Mouse (Mus musculus): Measurements from ENCODE around the gene Il1rl1. TPM values are rescaled to one million over a fixed set of nuclear protein-coding genes. Genes with fewer than 3 reads are reported as not detected.

Il1rl1 gene
- total and polyA plus RNA-seq, 2 experiments from 2014 or later = 0.29 to 1.6 TPM

DNA sequence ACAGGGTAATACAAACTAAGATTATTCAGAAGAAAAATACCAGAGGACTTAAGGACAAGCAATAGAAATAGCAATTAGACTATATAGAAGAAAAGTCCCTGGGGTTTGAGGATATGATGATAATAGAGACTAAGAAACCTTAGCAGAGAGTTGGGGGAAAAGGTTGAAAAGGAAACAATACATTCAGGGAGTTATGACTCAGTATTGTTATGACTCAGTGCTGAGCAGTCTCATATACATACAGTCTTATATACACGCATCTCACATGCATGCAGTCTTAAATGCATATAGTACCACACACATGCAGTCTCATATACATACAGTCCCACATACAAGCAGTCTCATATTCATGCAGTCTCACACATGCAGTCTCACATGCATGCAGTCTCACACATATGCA lies 16.3 kb upstream of the Il1rl1 start:
- Histone ChIP-seq H3K4me1 (ENCODE audit: control insufficient read depth, insufficient read depth) (no peaks in the 10 kb centered on the region), H3K4me2 (ENCODE audit: low read depth, low read length) (no peak overlapping the region), H3K27ac (ENCODE audit: low read depth) (no peak overlapping the region), H3K9me3 (replicated peaks; ENCODE audit: control insufficient read depth, low read length) (no peaks in the 10 kb centered on the region), H3K36me3 (replicated peaks; ENCODE audit: control insufficient read depth, insufficient read depth, low read length) (no peaks in the 10 kb centered on the region), H3K9ac (replicated peaks; ENCODE audit: low read depth, low read length) (no peak overlapping the region), H3K4me3 (ENCODE audit: low read depth, low read length) (no peak overlapping the region), H3K27me3 (ENCODE audit: control insufficient read depth, insufficient read depth, low read length) (no peaks in the 10 kb centered on the region)
- TF ChIP-seq EP300 (IDR thresholded peaks at IDR 0.05; ENCODE audit: low read depth) = no peak
- TF ChIP-seq CTCF (IDR thresholded peaks at IDR 0.05; ENCODE audit: low read depth) = no peak
- DNase-seq (ENCODE audit: low spot score) (no peak), ATAC-seq (ENCODE audit: insufficient read depth, low read depth) (no peak)
- 84% methylated on average over 1 of the region's 1 CpGs for WGBS

DNA sequence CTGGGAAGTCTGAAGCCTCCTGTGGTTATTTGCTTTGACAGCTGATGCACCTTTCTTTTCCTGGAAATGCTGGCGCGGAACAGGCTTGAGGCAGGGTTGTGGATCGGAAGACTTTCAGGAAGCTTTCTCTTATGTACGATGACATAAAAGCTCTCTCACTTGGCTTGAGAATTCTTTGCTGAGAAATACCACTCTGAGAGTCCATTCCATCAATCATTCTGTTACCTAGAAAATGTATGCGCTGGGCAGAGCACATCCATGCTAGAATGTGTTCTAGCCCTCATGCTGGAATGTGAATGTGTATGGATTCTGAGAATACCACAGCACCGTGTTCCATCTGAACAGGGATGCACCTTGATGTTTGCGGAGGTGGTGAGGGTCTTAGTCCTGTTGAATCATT lies 15.1 kb upstream of the Il1rl1 start:
- no peak overlapping the region for H3K4me2 ChIP-seq (ENCODE audit: low read depth, low read length)
- H3K4me3 ChIP-seq (ENCODE audit: low read depth, low read length) = no peak overlapping the region
- ATAC-seq (ENCODE audit: insufficient read depth, low read depth) (no peak), DNase-seq (ENCODE audit: low spot score) (no peak)
- no peak overlapping the region for H3K27ac ChIP-seq (ENCODE audit: low read depth)
- no peaks in the 10 kb centered on the region for H3K36me3 ChIP-seq (replicated peaks; ENCODE audit: control insufficient read depth, insufficient read depth, low read length)
- TF ChIP-seq CTCF (IDR thresholded peaks at IDR 0.05; ENCODE audit: low read depth) (no peak), EP300 (IDR thresholded peaks at IDR 0.05; ENCODE audit: low read depth) (no peak)
- H3K27me3 ChIP-seq (ENCODE audit: control insufficient read depth, insufficient read depth, low read length) = no peaks in the 10 kb centered on the region
- no peaks in the 10 kb centered on the region for H3K9me3 ChIP-seq (replicated peaks; ENCODE audit: control insufficient read depth, low read length)
- no peaks in the 10 kb centered on the region for H3K4me1 ChIP-seq (ENCODE audit: control insufficient read depth, insufficient read depth)
- WGBS = 77% methylated on average over 7 of the region's 7 CpGs
- H3K9ac ChIP-seq (replicated peaks; ENCODE audit: low read depth, low read length) = no peak overlapping the region

DNA sequence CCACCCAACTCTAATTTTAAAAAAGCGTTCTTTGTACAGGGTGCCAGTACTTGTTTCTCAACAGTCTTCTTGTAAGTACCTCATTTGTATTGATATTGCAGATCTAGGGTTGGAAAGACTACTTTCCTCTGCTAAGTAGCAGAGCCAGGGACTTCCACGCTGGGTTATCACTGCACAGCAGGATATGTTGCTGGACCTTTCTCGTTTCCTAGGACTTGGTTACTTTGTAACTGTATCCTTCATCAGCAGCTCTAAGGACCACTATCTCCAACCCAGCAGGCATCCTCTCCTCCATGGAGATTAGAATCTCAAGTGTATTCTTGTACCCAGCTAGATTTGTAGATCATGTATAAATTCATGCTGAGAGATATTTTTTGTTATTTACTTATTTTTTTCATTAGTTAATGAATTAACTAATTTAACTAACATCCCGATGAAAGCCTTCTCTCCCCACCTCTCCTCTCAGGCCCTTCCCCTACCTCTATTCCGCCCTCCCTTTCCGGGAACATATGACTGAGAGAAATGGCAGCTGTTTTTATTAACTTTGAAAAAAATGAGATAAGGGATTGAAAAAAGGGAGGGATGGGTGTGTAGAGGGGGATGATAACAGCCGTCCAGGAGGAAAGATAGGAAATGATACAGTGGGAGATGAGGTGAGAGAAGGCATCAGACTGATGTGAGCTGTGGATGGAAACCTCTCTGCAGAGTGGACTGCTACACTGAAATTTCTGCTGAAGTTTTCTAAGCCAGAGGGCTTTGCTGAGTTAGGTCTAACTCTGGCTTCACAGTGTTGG lies 14.3 kb upstream of the Il1rl1 start:
- Histone ChIP-seq H3K9ac (replicated peaks; ENCODE audit: low read depth, low read length) (no peak overlapping the region), H3K4me1 (ENCODE audit: control insufficient read depth, insufficient read depth) (no peaks in the 10 kb centered on the region), H3K36me3 (replicated peaks; ENCODE audit: control insufficient read depth, insufficient read depth, low read length) (no peaks in the 10 kb centered on the region), H3K27me3 (ENCODE audit: control insufficient read depth, insufficient read depth, low read length) (no peaks in the 10 kb centered on the region), H3K4me2 (ENCODE audit: low read depth, low read length) (no peak overlapping the region), H3K4me3 (ENCODE audit: low read depth, low read length) (no peak overlapping the region), H3K27ac (ENCODE audit: low read depth) (no peak overlapping the region), H3K9me3 (replicated peaks; ENCODE audit: control insufficient read depth, low read length) (no peaks in the 10 kb centered on the region)
- DNase-seq (ENCODE audit: low spot score) (no peak), ATAC-seq (ENCODE audit: insufficient read depth, low read depth) (no peak)
- WGBS = 43% methylated on average over 7 of the region's 7 CpGs
- no peak for TF ChIP-seq CTCF (IDR thresholded peaks at IDR 0.05; ENCODE audit: low read depth)
- TF ChIP-seq EP300 (IDR thresholded peaks at IDR 0.05; ENCODE audit: low read depth) = no peak

DNA sequence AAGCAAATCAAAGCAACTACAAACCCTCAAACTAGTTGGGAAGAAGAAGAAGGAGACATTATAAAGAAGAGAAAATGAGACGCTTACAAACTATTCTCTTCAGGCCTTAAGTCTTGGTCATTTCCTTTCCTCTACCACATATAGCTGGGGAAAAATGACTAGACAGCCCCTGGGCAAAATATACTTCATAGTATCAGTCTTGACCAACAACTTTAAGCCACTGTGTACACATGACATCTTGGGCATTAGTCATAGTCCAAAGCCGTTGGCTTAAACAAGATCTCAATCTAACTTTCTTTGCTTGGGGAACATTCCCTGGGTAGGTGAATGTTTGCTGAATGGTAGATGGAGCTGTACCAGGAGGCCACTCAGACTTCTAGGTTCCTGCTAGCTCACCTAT lies 12.3 kb upstream of the Il1rl1 start:
- H3K9me3 ChIP-seq (replicated peaks; ENCODE audit: control insufficient read depth, low read length) = no peaks in the 10 kb centered on the region
- no peaks in the 10 kb centered on the region for H3K27me3 ChIP-seq (ENCODE audit: control insufficient read depth, insufficient read depth, low read length)
- DNase-seq (ENCODE audit: low spot score) = no peak
- H3K4me3 ChIP-seq (ENCODE audit: low read depth, low read length) = no peak overlapping the region
- no peak overlapping the region for H3K4me2 ChIP-seq (ENCODE audit: low read depth, low read length)
- no peak overlapping the region for H3K27ac ChIP-seq (ENCODE audit: low read depth)
- H3K4me1 ChIP-seq (ENCODE audit: control insufficient read depth, insufficient read depth) = no peaks in the 10 kb centered on the region
- 85% methylated on average over 2 of the region's 2 CpGs for WGBS
- no peak overlapping the region for H3K9ac ChIP-seq (replicated peaks; ENCODE audit: low read depth, low read length)
- no peak for ATAC-seq (ENCODE audit: insufficient read depth, low read depth)
- TF ChIP-seq EP300 (IDR thresholded peaks at IDR 0.05; ENCODE audit: low read depth) = no peak
- no peak for TF ChIP-seq CTCF (IDR thresholded peaks at IDR 0.05; ENCODE audit: low read depth)
- no peaks in the 10 kb centered on the region for H3K36me3 ChIP-seq (replicated peaks; ENCODE audit: control insufficient read depth, insufficient read depth, low read length)

DNA sequence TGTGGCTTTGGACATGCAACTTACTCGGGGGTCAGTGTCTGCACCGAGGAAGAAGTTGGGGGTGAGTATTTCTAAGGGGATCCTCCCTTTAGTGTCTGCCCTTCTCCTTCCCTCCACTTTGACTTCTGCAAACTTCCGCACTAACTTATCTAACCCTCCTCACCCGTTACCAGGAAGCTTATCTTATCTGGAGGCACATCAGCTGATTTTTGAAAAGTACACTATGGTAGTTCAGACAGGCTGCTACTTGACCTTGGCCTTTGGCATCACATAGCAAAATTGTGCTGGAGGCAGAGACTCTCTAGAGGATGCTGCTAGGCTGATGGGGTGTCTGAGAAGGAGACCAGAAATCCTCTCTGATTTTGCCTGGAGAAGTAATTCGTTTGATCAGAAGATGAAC lies 10.9 kb upstream of the Il1rl1 start:
- TF ChIP-seq EP300 (IDR thresholded peaks at IDR 0.05; ENCODE audit: low read depth) (no peak), CTCF (IDR thresholded peaks at IDR 0.05; ENCODE audit: low read depth) (no peak)
- no peaks in the 10 kb centered on the region for H3K9me3 ChIP-seq (replicated peaks; ENCODE audit: control insufficient read depth, low read length)
- H3K9ac ChIP-seq (replicated peaks; ENCODE audit: low read depth, low read length) = no peak overlapping the region
- H3K4me3 ChIP-seq (ENCODE audit: low read depth, low read length) = no peak overlapping the region
- no peak overlapping the region for H3K4me2 ChIP-seq (ENCODE audit: low read depth, low read length)
- WGBS = 42% methylated on average over 5 of the region's 5 CpGs
- H3K36me3 ChIP-seq (replicated peaks; ENCODE audit: control insufficient read depth, insufficient read depth, low read length) = no peaks in the 10 kb centered on the region
- ATAC-seq (ENCODE audit: insufficient read depth, low read depth) = no peak
- H3K27me3 ChIP-seq (ENCODE audit: control insufficient read depth, insufficient read depth, low read length) = no peaks in the 10 kb centered on the region
- H3K27ac ChIP-seq (ENCODE audit: low read depth) = no peak overlapping the region
- H3K4me1 ChIP-seq (ENCODE audit: control insufficient read depth, insufficient read depth) = no peaks in the 10 kb centered on the region
- no peak for DNase-seq (ENCODE audit: low spot score)

DNA sequence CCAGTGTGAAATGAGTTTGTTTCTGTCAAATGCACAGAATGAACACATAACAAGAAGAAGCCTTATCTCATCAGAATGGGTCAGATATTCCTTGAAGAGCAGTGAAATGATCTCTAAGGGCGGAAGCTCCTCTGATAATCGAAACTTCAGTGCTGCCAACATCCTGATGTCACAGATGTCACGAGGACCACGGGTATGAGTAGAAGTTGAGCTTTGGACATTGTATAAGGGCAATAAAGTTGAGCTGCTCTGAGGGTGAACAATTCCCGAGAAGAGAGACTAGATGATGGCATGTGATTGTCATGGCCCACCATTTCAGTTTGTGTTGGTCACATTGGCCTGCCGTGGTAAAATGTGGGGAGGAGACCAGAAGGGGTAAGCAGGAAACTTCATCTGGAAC lies 5.5 kb upstream of the Il1rl1 start:
- 72% methylated on average over 6 of the region's 6 CpGs for WGBS
- H3K4me2 ChIP-seq (ENCODE audit: low read depth, low read length) = no peak overlapping the region
- no peak for ATAC-seq (ENCODE audit: insufficient read depth, low read depth)
- H3K27me3 ChIP-seq (ENCODE audit: control insufficient read depth, insufficient read depth, low read length) = no peaks in the 10 kb centered on the region
- no peaks in the 10 kb centered on the region for H3K36me3 ChIP-seq (replicated peaks; ENCODE audit: control insufficient read depth, insufficient read depth, low read length)
- H3K9ac ChIP-seq (replicated peaks; ENCODE audit: low read depth, low read length) = no peak overlapping the region
- no peak overlapping the region for H3K4me3 ChIP-seq (ENCODE audit: low read depth, low read length)
- no peaks in the 10 kb centered on the region for H3K9me3 ChIP-seq (replicated peaks; ENCODE audit: control insufficient read depth, low read length)
- no peak overlapping the region for H3K27ac ChIP-seq (ENCODE audit: low read depth)
- DNase-seq (ENCODE audit: low spot score) = no peak
- no peaks in the 10 kb centered on the region for H3K4me1 ChIP-seq (ENCODE audit: control insufficient read depth, insufficient read depth)
- no peak for TF ChIP-seq EP300 (IDR thresholded peaks at IDR 0.05; ENCODE audit: low read depth)
- no peak for TF ChIP-seq CTCF (IDR thresholded peaks at IDR 0.05; ENCODE audit: low read depth)
